Mouse (Mus musculus) CD4-positive naive resting alpha-beta T cell, adult 76 days (primary cell): ENCODE data around the gene Golt1a. TPM values are rescaled to one million over a fixed set of nuclear protein-coding genes. Genes with fewer than 3 reads are reported as not detected.

Experiments
- total RNA-seq: library from RNA; stranded (reverse); gene quantifications from one replicate; pipeline ENCODE4 v1.2.4, GENCODE M21; 2023

The Golt1a gene
- total RNA-seq = not detected

DNA sequence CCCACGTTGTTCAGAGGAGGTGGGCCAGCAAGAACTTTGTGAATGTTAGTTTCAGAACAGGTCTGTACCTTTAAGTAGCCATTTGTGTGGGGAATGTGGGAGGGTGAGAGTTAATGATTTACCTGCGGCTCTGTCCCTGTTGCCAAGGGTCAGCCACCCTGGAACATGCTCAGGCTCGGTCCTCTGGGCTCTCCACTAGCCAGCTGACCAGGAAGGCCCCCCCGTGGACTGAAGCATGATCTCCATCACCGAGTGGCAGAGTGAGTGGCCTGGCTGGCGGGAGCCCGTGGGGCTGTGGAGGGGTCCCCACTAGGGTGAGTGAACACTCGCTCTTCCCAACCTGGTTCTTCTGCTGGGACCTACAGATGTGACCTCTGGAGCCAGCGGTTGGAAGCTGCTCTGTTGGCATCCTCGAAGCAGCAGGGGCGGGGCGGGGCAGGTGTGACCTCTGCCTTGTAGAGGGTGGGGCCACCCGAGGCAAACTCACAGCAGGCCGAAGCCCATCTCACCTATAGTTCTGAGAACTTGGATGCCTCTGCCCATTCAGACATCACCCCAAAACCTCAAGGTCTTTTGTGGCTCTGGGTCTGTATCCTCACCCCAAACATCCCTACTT lies at the start of gene Golt1a:
TSS of gene Golt1a (plus strand) at position 149 of the 616 bp plus-strand sequence.

DNA sequence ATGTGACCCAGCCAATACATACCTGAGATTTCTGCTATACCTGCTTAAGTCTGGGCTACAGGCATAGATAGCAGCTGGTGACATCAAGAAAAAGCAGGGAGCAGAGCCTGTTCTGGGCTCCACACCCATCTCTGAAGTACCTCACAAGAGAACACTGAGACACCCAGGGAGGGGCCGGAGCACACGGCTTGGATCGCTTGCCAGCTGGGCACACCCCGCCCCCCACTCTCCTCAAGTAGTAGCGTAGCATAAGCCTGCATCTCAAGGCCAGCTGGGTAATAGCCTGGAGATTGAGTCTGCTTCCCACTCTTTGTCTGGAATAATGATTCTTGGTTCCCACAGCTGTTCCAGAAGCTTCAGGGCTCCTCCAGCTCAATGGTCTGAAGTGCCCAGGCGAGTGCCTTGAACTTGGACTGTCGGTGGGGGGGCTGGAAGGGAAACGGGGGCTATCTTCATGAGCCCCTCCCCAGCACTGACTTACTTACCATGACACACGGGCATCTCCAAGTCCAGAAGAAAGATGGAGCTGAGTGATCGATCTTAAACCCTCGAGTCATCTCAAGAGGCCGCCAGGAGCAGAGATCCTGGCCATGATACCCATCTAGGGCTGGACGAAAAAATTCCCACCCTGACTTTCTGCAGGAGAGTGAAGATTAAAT lies 11.8 kb downstream of the Golt1a start, which contains the start of gene Kiss1:
TSS of gene Kiss1 (plus strand) at position 609 of the 659 bp plus-strand sequence.

DNA sequence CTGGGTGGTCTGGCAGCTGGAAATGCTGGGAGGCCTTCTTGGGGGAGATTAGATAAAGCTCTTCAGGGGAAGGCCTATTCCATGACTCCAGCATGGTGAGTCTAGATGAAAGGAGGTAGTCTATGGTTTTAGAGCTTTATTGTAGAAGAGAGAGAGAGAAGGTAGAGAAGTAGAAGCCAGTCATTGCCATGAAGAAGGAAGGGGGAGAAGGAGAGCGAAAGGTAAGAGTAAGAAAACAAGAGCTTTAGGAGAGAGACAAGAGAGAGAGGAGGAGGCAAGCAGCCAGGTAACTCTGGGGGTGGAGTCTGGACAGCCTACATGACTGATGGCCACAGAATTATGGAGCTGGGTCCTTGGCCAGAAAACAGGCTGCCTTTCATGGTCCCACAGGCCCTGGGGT lies 40.6 kb downstream of the Golt1a start, which contains the start of gene Ren1:
TSS of gene Ren1 (plus strand) at position 301 of the 400 bp plus-strand sequence.

DNA sequence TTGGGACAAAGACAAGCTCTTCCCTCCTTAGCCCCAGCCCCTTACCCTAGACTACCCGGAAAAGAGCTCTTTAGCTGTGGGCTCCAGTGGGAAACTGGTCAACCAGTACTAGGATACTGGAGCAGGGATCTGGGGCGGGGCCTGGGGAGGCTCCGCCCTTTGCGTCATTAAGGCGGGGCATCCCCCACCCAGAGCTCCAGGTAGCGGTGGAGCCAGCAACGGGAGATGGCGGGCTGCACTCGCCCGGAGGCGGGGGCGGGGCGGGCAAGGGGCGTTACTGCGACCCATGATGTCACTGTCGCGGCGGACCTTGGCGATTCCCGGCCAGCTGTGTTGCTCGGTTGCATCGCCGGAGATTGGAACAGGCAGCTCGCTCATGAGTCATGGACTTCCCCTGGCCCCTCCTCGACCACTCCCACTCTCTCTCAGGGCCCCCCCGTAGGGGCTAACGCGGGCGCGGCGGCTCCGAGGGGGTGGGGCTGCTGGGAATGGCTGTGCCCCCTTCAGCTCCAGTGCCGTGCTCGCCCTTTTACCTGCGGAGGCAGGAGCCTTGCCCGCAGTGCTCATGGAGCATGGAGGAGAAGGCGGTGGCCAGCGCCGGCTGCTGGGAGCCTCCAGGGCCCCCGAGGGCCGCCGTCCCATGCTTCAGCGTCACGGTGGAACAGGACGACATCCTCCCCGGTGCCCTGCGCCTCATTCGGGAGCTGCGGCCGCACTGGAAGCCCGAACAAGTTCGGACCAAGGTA lies 53.8 kb downstream of the Golt1a start, which contains the start of gene Etnk2:
TSS of gene Etnk2 (plus strand) at position 297 of the 746 bp plus-strand sequence.

Other genes starting within 250 kb of the Golt1a start
- 118 TPM for gene Ppp1r15b, start 178.7 kb upstream of the Golt1a start, total RNA-seq
- gene Plekha6, start 145.6 kb upstream of the Golt1a start, total RNA-seq = 3.3 TPM
- gene Kiss1, start 12.1 kb downstream of the Golt1a start, total RNA-seq = not detected
- gene Ren1, start 40.7 kb downstream of the Golt1a start, total RNA-seq = not detected
- not detected for gene Etnk2, start 53.8 kb downstream of the Golt1a start, total RNA-seq
- gene Sox13, start 114.6 kb downstream of the Golt1a start, total RNA-seq = 0.29 TPM